Mouse (Mus musculus) layer of hippocampus, adult 2 months (tissue): Measurements from ENCODE around the gene Filip1. TPM values are rescaled to one million over a fixed set of nuclear protein-coding genes. Genes with fewer than 3 reads are reported as not detected.
A peak's percentile ranks its signal among the peaks of the same experiment; 100 is the strongest.

Source experiments
- DNase-seq, 2 experiments: peaks; one replicate each; pipeline ENCODE4 v3.0.0; 2022; ENCODE audit warnings: low spot score in 2 of 2
- H3K27ac ChIP-seq: fragments of 200-600 bp; 2 replicates; pipeline ENCODE4 v1.8.1; 2022
- H3K4me3 ChIP-seq: fragments of 200-600 bp; 2 replicates; pipeline ENCODE4 v1.8.1; 2022; ENCODE audit warnings: mild to moderate bottlenecking
- CTCF ChIP-seq: fragments of 200-600 bp; conservative IDR thresholded peaks from 2 replicates; pipeline ENCODE4 v1.8.1; 2022; ENCODE audit warnings: antibody characterized with exemption, mild to moderate bottlenecking, moderate library complexity
- total RNA-seq, 2 experiments: library from RNA; stranded (reverse); gene quantifications; 2 replicates each; pipeline ENCODE4 v1.2.3; 2021

The Filip1 gene
- total RNA-seq, 2 experiments from 2014 or later = 11.7 to 13.9 TPM

- TF ChIP-seq CTCF = no peak
Observed at GRCm38 (mm10) chr9:80012016-80012415, 635 bp downstream of the Filip1 start.

GRCm38 (mm10) chr9:80002394-80003188, 10.1 kb downstream of the Filip1 start:
- peak; percentile 73 to 89 for DNase-seq
- Histone ChIP-seq H3K4me3 (no peak overlapping the region), H3K27ac (no peak overlapping the region)
- peak; percentile 99 for TF ChIP-seq CTCF

More at GRCm38 (mm10) chr9:80012016-80012415, 635 bp downstream of the Filip1 start:
- Histone ChIP-seq H3K27ac (no peak overlapping the region), H3K4me3 (no peak overlapping the region)
- no peak for DNase-seq

GRCm38 (mm10) chr9:79997282-79997681, 15.4 kb downstream of the Filip1 start:
- Histone ChIP-seq H3K4me3 (no peak overlapping the region), H3K27ac (no peak overlapping the region)
- no peak for DNase-seq
- no peak for TF ChIP-seq CTCF

GRCm38 (mm10) chr9:79994296-79994695, 18.4 kb downstream of the Filip1 start:
- no peak for DNase-seq
- H3K27ac ChIP-seq = no peak overlapping the region
- no peak overlapping the region for H3K4me3 ChIP-seq
- TF ChIP-seq CTCF = no peak

- Histone ChIP-seq H3K4me3 (no peak overlapping the region), H3K27ac (no peak overlapping the region)
- DNase-seq = no peak
- TF ChIP-seq CTCF = no peak
Observed at GRCm38 (mm10) chr9:79993066-79993465, 19.6 kb downstream of the Filip1 start.

- H3K4me3 ChIP-seq = no peak overlapping the region
- DNase-seq = no peak
- TF ChIP-seq CTCF = no peak
- H3K27ac ChIP-seq = no peak overlapping the region
Observed at GRCm38 (mm10) chr9:79990456-79991017, 22.1 kb downstream of the Filip1 start.

GRCm38 (mm10) chr9:79989703-79990102, 22.9 kb downstream of the Filip1 start:
- no peak overlapping the region for H3K27ac ChIP-seq
- H3K4me3 ChIP-seq = no peak overlapping the region
- no peak for DNase-seq
- no peak for TF ChIP-seq CTCF

GRCm38 (mm10) chr9:79989061-79989460, 23.6 kb downstream of the Filip1 start:
- DNase-seq = no peak
- no peak overlapping the region for H3K27ac ChIP-seq
- H3K4me3 ChIP-seq = no peak overlapping the region
- no peak for TF ChIP-seq CTCF

GRCm38 (mm10) chr9:79983244-79983643, 29.4 kb downstream of the Filip1 start:
- DNase-seq = no peak
- Histone ChIP-seq H3K4me3 (no peak overlapping the region), H3K27ac (no peak overlapping the region)
- TF ChIP-seq CTCF = no peak

- Histone ChIP-seq H3K27ac (no peak overlapping the region), H3K4me3 (no peak overlapping the region)
- no peak for DNase-seq
- no peak for TF ChIP-seq CTCF
Observed at GRCm38 (mm10) chr9:79979274-79979673, 33.4 kb downstream of the Filip1 start.

- H3K27ac ChIP-seq = peak overlapping the region; percentile 79; the same call in 1 of the 2 replicates
- DNase-seq = no peak
- no peak for TF ChIP-seq CTCF
- H3K4me3 ChIP-seq = peak overlapping the region; percentile 51
Observed at GRCm38 (mm10) chr9:79978228-79979024, 34.2 kb downstream of the Filip1 start.

- H3K4me3 ChIP-seq = peak overlapping the region; percentile 51
- TF ChIP-seq CTCF = no peak
- peak overlapping the region; percentile 79 for H3K27ac ChIP-seq
- peak; percentile 16 to 40 for DNase-seq
Observed at GRCm38 (mm10) chr9:79977549-79977971, 35.1 kb downstream of the Filip1 start.

GRCm38 (mm10) chr9:79976789-79977188, 35.9 kb downstream of the Filip1 start:
- Histone ChIP-seq H3K4me3 (peak overlapping the region; percentile 51), H3K27ac (peak overlapping the region; percentile 79; the same call in 1 of the 2 replicates)
- TF ChIP-seq CTCF = no peak
- DNase-seq = no peak
